Mouse (Mus musculus): Measurements from ENCODE around the gene Best2.

Best2 gene

DNA sequence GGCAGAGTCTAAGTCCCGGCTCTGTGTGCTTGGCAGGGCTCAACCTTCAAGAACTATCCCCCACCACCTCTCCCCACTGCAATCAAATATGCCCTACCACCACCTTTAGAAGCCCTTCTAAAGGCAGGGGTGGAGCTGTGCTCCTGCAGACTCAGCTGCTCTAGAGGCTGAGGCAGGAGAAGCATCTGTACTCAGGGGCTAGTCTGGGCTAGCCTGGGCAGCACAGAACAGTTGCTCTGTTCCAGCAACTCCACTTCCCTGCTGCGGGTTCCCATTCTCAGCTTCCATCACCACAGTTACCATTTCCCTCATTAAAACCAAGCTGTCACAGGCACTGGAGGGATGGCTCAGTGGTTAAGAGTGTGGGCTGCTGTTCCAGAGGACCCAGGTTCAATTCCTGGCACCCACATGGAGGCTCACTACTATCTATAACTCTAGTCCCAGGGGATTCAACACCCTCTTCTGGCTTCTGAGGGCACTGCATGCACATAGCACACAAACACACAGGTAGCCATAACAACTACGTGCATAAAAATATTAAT is 7.3 kb upstream of the Best2 start:
- no peak for DNase-seq

DNA sequence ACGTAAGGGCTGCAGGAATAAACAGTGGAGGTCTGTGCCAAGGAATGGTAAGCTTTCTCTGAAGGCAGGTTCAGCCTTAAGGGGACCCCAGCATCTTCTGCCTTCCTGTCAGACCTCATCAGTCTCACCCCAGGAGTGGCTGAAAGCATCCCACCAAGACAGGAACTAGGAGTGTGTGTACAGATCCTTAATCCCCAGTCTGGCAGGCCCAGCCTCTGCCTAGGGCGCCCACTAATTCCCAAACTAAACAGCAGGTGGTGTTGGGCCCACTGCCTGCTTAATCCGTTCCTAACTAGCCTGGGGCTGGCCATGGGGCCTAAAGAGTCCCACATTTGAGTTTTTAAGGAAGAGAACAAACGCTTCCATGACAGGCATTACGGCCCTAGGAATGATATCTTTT is 2.9 kb upstream of the Best2 start:
- DNase-seq: no peak

DNA sequence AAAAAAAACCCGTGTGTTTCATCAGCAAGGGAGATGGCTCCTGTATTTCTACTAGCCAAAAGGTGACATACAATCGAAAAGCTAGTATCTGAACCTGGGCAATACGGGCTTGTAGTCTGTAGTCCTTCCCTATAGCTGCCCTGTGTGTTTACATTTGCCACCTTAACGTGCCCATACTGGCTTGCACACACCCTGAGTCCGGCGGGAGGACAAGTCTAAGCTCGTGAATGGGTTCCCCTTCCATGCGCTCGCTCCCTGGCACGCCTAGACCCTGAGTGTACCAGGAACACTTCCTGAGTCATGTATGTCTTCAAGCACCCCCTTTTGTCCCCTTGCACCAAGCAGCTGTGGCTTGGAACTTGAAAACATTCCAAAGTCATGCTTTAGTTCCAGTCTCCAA is 2.4 kb upstream of the Best2 start:
- DNase-seq: no peak

DNA sequence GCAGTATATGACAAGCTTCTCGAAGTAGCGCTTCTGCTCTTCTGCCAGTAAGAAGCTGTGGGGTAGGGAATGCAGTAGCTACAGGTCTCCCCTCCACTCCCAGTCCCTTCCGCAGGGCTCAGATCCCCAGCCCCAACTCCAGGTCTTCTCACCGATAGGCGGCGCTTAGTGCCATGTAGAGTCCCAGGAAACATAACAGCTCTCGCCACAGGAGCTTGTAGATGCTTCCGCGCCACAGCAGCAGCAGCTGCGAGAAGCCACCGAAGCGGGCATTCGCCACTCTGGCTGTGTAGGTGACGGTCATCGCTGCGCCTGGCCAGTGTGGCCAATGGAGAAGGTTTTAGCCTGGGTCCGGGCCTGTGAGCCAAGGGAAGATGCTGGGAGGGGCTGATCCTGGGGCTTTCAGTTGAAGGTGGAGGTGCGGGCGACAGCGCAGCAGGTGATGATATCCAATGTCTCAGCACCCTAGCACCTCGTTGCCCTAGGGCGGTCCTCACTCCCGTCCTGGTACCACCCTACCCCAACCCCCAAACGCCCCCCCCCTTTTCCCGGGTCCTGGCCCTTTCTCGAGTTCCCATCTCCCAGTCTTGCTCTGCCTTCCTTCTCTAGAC is 996 bp downstream of the Best2 start:
- peak; percentile 85 for DNase-seq

DNA sequence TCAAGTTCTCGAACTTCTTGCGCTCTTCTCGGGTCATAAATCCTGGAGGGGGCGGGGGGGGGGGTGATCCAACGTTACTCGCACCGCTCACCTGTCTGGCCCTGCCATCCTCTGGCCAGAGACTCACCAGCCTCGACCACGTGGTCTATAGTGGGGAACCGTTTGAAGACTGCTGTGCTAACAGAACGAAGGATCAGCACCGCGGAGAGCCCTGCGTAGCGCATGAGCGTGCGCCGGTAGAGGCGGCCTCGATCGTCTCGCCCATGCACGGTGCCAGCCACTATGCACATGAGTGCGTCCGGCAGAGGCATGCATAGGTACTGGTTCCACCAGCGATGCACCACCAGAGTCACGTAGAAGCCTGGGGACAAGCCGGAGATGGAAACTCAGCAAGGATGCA is 3.1 kb downstream of the Best2 start:
- no peak for DNase-seq

DNA sequence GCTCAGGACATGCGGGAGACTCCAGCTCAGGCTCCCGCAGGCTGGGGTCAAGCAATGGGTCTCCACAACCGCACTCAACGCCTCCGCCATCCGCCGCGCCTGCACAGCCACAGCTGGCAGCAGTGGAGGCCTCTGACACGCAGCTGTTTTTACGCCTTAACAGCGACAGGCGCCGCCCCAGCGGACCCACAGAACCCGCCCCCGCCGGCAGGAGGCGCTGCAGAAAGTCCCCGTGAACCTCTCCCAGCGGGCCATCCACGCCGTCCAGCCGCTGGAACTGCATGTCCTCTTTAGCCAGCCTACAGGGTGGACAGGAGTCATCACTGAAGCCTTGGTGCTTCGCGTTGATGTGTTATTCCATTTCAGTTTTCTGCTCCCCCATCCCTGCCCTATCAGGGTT is 6.6 kb downstream of the Best2 start:
- DNase-seq: peak; percentile 55

DNA sequence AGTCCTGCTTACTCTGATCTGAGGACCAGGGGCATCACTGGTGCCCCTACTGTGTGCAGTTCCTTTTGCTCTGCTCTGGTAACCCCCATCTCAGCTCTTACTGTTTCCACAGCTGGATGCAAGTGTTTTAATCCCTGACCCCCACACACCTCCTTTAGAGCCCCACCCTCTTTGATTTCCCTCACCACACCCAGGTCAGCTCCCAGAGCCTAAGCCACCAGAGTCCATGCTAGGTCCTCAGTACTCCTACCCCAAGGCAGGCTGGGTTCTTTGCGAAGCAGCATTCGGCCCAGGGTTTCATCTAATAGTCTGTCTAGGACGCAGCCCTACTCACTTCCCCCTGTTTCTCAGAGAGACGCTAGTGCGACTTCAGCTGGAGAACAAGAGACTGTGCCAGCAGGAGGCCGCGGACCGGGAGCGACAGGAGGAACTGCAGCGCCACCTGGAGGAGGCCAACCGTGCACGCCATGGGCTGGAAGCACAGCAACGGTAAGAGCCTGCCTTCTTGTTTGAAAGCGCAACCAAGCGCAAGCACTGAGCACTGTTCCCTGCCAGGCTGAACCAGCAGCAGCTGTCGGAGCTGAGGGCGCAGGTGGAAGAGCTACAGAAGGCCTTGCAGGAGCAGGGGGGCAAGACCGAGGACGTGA is 16.6 kb downstream of the Best2 start:
- DNase-seq: peak; percentile 88

DNA sequence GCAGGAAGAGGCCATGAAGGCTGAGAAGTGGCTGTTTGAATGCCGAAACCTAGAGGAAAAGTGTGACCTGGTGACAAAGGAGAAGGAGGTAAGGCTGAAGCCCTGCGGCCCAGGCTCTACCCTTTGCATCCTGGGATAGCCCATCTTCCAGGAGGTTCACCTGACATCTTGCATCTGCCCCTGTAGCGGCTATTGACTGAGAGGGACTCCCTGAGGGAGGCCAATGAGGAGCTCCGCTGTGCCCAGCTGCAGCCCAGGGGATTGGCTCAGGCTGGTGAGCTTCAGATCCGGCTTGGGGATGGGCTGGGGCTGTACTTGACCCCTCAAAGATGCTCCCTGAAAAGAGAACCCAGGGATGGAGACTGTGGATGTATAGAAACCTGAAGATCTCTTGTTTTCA is 17.4 kb downstream of the Best2 start:
- no peak for DNase-seq

DNA sequence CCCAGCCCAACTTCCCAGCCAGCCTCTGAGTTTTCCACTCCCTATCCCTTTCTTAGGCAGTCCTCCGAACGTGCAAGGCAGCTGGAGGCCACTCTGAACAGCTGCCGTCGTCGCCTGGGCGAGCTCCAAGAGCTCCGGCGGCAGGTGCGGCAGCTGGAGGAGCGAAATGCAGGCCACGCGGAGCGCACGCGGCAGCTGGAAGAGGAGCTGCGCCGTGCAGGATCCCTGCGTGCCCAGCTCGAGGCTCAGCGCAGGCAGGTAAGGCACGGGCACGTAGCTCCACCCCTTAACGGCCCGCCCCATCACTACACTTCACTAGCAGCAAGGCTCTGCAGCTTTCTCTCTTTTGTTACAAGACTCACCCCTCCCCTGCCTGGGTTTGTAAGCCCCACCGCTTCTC is 18.7 kb downstream of the Best2 start:
- no peak for DNase-seq

DNA sequence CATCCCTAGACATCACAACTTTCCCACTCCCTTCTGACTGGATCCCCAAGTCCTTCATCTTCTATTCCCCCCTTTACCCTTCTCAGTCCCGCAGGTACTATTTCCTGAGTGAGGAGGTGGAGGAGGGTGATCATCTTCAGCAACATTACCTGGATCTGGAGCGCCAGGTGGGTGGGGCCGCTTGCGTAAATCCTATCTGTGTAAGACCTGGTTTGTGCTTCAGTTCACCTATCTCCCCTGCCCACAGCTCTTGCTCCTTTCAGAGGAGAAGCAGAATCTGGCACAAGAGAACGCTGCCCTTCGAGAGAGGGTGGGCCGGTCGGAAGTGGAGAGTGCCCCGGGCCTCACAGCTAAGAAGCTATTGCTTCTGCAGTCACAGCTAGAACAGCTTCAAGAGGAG is 20.0 kb downstream of the Best2 start:
- no peak for DNase-seq

DNA sequence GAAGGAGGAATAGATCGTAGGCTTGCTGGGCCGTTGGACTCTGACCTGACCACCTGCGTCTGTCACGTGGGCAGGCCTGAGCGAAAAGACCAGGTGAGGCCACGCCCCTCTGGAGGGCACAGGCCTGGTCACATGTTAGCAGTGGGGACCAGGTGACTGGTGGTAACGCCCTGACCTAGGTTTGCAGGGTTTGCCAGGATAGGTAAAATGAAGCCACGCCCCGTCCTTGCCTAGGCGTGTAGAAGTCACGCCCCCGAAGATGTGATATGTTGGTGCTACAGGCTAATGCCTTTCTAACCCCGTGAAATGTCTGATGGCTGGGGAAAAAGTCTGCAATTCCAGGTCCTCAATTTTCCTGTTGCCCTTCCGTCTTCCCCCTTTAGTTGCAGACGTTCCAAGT is 23.5 kb downstream of the Best2 start:
- DNase-seq: peak; percentile 98

DNA sequence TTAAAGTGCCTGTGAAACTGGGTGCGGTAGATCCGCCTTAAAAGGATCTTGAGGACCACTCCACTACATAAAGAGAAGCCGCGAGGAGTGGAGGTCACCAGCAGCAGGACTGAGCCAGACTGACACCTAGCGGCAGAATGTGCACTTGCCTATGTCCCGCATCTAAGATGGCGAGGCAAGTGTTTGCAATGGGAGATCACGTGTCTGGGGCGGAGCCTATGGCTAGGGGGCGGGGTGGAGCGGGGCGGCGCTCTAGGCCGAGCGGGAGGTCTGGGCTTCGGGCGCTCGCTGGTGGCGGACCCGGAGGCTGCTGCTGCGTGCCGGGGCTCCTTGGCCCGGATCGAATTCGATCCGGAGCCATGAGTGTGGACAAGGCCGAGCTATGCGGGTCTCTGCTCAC is 24.0 kb downstream of the Best2 start, which contains the start of gene Hook2:
Gene Hook2, plus strand, starts transcription at position 255 of the 400 bp plus-strand sequence.
- DNase-seq: peak; percentile 99

DNA sequence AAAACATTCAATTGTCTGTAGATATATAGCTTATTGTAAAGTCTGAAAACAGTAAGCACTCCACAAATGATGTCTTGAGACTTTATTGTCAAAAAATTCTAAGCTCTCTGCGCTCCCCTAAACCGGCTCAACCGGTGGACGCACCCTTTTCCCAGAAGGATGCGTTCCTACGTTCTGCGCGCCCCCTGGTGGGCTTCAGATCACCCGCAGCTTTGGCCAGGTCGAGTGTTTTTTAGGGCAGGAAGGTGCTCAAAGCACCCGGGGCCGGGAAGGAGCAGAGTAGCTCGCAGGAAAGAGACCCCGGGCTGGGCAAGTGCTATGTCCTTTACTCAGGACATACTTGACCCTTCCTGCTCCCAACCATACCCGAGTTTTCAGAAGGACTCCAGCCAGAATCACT is 24.5 kb downstream of the Best2 start:
- DNase-seq: peak; percentile 96

DNA sequence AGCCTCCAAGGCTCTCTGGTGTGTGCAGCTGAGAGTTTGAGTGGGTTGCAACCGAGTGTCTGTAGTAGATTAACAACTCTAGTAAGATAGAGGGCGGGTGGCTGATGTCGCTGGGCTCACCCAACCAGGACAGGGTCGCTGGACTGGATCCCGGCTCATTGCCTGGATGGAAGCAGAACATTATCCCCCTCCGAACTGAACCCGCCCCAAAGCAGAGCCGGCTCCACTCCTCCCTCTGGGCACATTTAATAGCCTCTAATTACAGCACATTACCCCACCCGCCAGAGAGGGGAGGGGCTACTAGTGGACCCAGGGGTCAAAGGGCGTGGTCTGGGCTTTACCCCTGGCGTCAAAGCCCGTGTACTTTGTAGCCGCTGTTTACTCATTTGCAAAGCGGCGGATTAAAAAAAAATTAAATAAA is 25.0 kb downstream of the Best2 start:
- peak; percentile 98 for DNase-seq

DNA sequence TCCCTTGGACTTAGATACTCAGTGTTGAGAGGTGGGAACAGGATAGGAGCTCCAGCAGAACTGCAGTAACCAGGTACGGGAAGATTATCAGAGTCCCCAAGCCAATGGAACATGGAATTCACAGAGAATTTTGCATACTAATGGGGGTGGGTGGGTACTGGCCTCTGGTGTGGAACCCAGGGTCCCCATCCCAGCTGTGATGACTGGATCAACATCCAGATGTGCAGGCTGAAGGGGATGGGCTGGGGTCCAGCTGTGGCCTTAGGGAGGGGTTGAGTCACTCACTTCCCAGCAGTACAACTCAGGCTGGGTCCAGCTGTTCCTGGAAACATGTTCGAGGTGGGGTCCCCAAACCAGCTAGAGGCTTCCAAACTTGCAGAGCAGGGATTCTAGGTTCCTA is 26.4 kb downstream of the Best2 start:
- DNase-seq: no peak

DNA sequence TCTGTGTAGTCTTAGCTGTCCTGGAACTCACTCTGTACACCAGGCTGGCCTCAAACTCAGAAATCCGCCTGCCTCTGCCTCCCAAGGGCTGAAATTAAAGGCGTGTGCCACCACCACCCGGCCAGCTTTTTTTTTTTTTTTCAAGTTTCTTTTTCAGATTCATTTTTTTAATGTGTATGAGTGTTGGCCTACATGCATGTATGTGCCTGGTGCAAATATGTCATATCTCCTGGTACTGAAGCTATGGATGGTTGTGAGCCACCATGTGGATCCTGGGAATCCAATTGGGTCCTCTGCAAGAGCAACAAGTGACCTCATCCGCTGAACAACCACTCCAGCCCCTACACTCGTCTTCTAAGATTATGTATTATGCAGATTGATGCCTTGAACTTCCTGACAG is 26.9 kb downstream of the Best2 start:
- DNase-seq: no peak

DNA sequence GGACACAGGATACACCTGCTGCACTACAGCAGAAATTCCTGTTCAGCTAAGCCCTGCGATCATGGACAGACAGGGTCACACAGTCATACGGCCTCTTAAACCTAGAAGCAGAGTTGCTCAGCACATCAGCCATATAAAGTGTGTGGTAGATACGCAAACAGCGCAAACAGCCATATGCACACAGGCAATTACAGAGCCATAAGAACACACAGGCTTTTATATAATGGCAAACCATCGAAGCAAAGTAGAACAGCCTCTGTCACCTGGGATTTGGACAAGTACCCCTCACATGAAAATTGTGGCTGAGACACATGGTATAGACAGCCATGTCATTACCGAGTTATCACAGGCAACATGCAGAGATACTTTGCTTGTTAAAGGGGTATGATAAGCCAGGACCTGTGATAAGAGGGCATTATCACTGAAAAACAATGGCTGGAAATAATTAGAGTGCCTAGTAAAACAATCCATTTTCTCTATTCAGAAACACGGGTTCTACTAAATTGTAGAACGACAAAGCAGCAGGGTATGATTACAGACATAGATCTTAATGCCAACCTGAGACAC is 27.9 kb downstream of the Best2 start:
- DNase-seq: no peak

DNA sequence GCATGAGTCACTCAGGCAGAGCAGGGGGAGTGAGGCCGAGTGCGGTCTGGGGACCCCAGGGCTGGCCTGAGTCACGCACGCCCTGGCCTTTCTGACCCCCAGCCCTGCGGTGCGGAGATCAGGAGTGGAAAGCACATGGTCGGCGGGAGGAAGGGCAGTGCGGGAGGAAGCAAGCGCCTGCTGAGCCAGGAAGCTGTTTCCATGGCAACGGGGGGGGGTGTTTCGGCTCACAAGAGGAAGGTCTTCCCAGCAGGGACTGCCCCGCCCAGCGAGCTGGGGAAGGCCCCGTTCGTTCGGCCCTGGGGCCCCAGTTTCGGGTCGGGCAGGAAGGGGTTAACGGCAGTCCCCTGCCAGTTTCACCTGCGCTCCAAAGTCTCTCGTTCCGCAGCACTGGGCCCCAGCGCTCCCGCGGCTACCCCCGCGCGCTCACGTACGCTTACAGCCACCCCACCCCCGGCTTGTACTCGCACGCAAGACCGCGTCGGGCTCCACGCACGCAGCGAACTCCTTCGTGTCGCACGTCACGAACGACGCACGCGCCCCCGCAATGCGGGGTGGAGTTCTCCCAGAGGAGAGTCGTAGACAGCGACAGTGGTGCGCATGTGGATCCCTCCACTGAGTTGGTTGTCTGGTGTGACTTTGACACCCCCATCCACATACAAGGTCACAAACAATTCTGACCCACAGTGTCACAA is 28.5 kb downstream of the Best2 start:
- DNase-seq: peak; percentile 92

DNA sequence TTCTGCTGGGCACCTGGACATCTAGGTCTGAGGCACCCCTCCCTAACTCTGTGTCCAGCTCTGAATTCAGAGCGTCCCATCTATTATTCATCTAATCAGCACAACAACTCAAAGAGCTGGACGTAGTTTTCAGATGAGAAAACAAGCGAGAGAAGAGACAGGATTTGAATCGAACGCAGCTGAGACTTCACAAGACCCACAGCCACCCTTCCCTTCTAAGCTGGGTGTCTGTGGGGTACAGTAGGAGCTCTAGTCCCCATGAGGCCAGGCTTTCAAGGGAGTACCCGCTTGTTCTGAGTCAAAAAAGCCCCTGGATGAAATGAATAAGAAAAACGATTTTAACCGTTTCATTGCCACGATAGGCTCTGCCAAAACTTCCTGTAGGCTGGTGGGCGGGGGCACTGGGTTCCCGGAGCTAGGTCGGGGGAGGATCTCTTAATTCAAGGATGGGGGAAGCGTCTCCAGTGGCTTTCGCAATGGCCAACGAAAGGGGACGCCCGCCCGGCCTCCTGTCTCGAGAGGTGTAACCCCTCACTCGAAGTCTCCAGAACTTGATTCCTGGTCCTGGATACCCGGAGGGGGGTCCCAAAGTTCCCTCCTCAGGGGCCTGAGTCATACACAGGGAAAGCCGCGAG is 29.2 kb downstream of the Best2 start:
- no peak for DNase-seq

DNA sequence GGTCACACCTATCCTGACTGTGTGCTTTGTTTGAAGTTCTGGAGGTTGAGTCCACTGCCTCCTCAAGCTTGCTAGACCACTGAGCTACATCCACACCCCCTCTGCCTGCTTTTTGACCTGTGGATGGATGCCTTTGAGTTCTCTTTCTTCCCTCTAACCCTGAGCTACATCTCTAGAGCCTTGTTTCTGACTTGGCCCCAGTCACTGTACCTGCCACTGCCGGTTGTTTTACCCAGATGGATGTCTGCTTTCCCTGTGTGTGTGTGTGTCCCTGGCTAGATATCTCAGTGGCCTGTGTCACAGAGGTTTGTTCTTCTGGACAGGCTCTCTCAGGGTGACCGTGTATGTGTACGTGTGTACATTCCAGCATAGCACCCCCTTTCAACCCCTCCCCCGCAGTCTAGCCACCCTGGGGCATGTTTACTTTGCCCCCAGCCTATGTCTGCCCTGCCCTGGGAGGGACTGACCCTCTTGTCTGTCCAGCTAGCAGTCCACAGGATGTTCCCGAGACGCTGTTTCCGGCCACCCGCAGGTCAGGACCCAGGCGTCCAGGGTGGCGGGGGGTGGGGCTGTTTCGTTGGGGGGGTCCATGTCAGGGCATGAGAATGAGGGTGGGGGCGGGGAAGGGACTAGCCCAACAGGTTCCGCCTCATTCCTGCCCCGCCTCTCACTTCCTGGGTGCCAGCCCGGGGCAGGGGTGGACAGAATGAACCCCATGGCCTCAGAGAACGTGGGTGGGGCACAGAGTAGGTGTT is 29.9 kb downstream of the Best2 start:
- peak; percentile 78 for DNase-seq

DNA sequence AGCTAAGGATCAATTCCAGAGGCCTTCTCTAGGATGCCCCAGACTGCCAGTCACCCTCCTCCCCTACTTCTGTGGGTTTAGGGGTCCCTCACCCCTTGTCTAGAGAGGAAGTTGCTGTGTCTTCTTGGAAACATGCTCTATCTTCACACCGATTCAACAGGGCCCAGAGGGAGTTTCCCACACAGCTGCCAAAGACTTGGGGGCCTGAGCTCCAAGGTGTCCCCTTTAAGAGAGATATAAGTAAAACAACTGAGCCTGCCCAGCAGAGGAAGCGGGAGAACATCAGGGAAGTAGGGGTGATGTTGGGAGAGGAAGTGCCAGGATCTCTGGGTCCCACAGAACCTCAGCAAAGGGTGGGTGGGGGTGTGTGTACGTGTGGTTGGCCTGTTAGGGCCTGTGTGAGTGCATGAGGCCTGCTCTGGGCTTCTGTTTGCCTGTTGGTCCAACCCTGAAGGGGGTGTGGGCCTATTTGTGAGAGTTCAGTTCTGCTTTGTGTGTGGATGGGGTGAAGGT is 31.8 kb downstream of the Best2 start:
- DNase-seq: no peak

Data from kidney, adult 9 months (tissue).